Mouse (Mus musculus) c-Kit-positive CD71-negative TER-119-negative erythroid progenitor cells, embryonic 14.5 days (primary cell): ENCODE results near the gene Pate4.
"Not testable (repeated sequence)": the region's sequence is repeated elsewhere in the genome, so short reads cannot be mapped to it uniquely, and the experiment has no call there.

ENCODE experiments used
- DNase-seq: peaks from one replicate; pipeline ENCODE4 v3.0.0-alpha.2; 2013; ENCODE audit warnings: low read depth

Pate4 gene

DNA sequence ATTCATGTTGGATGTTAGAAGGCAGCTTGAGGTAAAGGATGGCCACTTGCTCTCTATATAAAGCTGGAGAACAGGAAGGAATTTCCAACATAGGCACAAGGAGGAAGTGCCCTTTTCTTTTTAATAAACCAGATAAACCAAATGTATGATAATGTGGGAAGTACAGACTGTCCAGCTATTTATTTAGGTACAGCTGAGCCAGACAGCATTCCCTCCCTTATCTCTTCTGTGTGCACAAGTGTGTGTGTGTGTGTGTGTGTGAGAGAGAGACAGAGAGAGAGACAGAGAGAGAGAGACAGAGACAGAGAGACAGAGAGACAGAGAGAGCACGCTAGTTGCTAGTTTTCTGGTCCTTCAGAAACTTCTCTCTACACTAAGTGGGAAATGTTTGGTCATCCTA is at the start of gene Pate4:
Gene Pate4, minus strand, starts transcription at position 101 of the 400 bp plus-strand sequence.
- no peak for DNase-seq

DNA sequence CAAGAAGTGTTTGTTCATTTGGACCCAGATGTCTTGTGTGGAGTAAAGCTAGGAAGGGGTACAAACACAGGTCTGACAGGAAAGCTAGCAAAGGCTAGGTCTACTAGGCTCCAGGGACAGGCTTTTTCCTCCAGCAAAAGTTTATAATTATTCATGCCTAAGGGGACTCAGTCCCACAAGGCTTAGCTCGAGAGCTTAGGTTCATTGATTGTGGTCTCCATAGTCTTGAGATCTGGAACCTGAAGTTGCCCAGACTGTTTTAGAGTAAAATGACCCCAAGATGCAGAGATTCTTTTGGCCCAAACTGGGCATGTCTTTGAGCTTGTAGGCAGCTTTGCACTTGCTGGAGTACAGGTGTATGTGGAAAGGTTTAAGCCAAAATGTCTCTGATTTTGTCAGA is 36.4 kb upstream of the Pate4 start, which contains the start of gene Pate3:
Gene Pate3, minus strand, starts transcription at position 101 of the 400 bp plus-strand sequence.
- DNase-seq: no peak

DNA sequence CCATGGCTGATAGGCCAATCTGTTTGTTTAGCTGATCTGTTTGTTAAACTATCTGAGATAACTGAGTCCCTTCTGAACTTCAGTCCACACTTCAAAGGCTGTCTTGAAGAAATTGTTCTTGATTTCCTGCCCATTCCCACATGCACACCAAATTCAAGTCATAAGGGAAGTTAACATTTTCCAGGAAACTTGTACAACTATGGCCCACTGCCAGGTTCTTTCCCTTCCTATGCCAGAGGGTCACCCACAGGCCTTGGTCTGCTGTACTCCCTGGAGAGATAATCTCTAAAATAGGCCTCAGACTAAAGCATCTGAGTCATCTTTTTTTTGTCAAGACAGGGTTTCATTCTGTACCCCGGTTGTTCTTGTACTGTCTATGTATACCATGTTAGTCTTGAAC is 21.2 kb upstream of the Pate4 start:
- no peak for DNase-seq

DNA sequence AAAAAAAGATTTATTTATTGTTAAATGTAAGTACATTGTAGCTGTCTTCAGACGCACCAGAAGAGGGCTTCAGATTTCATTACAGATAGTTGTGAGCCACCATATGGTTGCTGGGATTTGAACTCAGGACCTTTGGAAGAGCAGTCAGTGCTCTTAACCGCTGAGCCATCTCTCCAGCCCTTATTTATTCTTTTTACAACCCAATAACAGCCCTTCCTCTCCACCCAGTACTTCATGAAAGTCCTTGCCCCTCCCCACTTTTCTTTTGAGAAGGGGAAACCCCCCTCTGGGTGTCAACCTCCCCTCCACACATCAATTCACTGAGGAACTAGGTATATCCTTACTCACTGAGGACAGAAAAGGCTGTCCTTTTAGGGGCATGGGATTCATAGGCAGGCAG is 5.0 kb upstream of the Pate4 start:
- DNase-seq: not testable (repeated sequence)

DNA sequence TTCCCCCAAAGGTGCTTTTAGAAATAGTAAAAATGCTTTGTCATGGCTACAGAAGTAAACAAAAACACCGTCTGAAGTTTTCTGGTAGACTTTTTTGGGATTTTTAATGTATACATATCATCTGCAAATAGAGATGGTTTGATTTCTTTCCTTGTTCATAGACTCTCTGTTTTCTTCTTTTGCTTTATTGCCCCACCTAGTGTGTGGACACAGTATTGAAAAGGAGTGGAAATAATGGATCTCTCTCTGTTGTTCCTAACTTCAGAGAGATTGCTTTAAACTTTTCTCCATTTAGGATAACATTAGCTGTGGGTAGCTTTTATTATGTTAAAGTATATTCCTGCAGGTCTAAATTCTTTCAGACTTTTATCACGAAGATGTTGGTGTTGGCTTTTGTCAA is 2.3 kb upstream of the Pate4 start:
- DNase-seq: no peak

DNA sequence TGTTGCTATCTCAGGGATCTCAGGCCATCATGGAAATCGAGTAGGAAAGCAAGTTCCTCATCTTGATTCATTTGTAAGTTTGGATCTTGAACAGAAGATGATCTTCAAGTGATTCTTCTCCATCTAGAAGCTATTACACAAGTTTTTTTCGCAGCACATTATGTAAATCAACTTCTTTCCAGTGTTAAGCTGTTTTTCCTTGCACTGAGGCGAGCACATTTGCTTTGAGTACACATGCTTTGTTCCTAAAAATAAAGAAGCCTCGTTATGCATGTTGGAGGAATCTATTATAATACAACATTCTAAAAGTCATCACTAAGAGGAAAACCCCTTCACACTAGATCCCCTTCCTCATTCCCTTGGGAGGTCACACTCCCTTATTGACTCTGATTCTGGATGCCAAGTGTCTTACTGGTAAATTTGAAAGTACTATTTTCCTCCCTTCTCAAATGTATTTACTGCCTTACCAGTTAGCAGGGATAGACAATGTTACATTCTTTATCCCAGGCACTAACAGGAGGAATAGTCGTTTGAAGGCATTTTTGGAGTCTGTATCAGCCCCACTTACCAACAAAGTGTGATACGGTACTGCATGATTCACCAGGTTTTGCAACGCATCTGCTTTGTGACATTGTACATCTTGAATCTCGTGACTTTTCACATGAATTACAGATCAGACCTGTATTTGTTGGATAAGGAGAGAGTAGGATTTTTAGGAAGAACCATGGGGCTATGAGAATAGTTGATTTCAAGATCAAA is 3.9 kb downstream of the Pate4 start:
- no peak for DNase-seq

DNA sequence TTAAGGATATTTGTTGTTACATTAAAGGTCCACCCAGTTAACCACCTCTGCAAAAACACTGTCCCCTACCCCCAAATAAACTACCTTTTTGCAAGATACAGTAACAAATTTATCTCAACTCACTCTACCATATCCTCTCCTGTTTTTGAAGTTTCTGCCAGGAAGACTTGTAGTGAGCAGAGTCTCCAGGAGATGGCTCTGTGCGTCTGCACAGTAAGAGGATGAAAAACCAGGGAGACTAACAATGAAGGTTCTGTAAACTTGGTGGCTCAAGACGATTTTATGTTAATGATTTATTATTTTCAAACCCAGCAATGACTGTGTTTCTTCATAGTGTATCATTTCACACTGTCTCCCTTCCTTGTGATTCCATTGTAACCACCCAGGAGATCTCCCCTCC is 18.8 kb downstream of the Pate4 start:
- no peak for DNase-seq

DNA sequence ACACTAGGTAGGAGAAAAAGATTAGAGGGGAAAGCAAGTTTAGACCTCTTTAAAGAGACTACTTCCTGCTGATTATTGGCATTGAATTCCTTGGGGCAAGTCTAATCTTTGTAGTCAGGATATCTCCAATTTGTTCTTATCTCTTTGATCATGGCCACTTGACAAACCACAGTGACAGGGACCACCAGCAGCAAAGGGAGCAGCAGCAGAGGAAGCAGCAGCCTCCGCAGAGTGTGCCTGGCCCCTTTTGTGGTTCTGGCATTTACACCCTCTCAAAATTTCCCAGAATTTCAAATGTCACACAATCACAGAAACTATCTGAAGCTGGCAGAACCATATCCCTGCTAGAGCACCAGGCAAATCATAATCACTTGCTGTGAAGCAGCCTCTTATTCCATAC is 24.1 kb downstream of the Pate4 start:
- DNase-seq: no peak

DNA sequence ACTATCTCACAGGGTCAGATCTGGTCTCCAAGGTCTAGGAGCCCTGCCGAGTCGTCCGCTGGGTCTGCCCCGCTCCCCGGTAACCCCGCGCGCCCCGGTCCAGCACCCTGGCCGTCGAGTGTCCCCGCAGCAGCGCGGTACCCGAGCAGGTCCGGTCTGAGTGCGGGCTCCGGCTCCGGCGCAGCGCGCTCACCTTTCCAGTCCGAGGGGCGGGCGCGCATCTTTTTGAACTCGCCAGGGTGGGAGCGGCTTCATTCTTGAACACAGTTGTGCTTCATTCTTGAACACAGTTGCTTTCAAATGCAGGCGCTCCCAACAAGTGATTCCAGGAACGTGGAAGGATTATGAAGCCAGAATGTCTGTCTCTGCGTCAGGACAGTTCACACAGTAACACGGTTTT is 37.3 kb downstream of the Pate4 start:
- no peak for DNase-seq

DNA sequence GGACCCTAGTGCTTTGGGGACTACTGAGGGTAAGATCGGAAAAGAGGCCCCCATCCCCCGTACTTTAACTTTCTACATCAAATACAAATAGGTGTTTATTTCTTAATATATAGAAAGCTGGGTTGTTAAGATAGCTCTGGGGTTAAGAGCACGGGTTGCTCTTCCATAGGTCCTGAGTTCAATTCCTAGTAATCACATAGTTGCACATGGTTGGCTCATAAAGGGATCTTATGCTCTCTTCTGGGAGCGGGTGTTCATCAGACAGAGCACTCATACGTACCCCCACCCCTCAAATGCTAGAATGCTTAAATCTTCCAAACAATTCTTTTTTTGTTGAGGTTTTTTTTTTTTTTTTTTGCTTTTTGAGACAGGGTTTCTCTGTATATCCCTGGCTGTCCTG is 41.1 kb downstream of the Pate4 start:
- no peak for DNase-seq

DNA sequence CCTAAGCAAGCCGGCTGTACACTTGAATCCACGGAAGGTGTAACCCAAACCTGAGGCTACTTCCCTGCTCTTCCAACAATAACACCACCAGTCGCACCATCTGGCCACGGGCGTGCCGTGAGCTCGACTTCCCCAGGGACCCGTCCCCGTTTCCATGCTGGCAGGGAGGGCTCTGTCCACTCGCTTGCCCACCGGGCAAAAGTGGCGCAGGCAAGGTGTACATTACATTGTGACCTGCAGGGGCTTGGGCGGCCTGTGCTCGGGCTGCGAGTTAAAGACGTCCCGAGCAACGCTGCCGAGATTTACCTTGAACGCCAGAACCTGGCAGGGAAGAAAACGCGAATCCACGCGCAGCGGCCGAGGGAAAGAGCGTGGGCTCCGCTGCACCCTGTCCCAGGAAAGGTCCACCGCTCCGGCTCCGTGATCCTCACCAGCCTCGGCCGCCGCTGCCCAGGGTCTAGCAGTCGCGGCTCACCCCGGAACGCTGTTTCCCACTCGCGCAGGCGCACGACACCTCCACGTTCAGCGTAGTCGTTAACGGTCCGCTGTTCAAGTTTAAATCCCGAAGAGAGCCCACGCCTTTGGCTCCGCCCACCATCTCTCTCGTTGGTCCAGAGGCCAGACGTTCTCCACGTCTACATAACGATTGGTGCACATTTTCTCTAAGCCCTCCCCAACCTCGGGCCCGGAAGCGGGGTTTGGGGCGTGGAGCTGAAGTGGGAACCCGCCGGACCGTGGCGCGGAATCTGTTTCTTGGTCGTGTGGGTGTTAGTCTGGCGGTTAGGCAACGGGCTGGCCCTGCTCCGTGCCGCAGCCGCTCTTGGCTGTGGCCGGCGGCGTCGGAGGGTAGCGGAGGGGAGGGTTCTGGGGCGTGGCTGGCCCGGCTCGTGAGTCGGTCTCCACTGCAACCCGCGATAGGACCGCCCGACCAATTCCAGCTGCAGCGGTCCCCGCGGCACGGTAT is 41.9 kb downstream of the Pate4 start, which contains the start of the genes Pate2 and Hyls1:
Gene Pate2, plus strand, starts transcription at position 714 of the 964 bp plus-strand sequence.
Gene Hyls1, minus strand, starts transcription at position 828 of the 964 bp plus-strand sequence.
- peak; percentile 97 for DNase-seq

DNA sequence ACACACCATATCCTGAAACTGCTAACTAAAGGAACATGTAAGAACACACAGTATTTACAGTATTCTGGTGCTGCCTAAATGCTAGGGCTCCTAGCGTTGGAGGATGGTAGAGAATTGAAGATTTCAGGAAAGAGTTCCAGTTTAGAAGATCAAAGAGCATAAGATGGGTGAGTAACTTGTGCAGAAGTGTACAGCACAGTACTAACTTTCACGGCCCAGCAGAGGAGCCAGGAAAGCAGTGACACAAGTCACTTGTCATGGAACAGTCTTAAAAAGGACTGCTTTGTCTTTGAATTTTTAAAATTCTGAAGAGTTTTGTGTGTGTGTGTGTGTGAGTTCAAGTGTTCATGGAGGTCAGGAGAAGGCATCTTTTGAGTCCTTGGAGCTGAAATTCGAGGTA is 43.7 kb downstream of the Pate4 start:
- no peak for DNase-seq

DNA sequence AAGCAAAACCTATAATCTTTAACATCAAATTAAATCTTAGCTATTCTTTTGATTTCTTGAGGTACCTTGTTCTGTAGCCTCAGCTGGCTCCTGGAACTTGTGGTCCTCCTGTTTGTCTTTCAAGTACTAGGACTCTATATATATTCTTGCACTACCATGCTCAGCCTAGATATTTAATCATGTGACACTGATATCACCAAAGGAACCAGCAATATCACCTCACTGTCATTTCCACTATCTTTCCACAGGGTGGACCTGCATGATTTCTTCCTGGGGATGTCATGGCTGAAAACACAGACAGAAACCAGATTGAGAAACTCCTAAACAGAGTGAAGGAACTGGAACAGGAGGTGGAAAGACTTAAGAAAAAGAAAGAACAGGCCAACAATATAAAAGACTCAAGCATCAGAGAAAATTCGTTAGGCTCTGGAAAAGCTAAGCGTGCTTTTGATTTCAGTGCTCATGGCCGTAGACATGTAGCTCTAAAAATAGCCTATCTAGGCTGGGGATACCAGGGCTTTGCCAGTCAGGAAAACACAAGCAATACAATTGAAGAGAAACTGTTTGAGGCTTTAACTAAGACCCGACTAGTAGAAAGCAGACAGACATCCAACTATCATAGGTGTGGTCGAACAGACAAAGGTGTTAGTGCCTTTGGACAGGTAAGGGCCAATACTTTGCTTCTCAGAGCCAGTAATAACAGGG is 47.1 kb downstream of the Pate4 start:
- DNase-seq: no peak

DNA sequence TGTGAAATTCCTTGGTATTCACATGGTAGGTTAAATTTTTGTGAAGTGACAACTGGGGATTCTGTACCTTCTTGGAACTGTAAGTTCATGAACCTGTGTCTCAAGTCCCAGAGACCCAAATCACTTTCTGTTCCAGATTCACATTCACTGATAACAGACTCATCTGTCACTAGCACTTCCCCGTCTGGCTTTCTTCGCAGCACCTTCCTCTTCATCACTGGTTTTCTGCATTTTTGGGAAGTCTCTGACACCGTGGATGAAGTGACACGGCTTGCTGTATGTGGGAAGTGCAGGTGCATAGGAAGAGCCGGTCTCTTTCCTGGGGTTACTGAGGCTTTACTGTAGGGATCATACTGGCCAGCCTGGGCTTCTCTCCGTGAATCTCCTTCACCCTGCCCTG is 50.2 kb downstream of the Pate4 start:
- DNase-seq: no peak

DNA sequence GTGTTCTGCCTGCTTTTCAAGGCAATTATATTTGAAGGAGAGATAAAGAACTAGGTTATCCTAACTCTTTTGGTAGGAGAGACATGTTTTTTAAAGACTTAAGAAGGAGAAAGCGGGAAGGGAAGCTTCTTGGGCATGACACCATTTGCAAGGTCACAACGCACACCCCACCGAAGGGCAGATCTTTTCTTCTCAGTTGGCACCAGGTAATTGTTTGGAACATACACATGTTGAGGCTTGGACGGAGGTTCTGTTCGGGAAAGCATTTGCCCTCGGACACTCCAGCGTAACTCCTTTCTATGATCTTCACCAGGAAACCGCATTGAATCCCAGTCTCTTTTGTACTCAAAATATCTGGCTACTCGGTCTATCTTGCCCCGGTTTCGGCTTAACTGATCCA is 50.7 kb downstream of the Pate4 start:
- no peak for DNase-seq

DNA sequence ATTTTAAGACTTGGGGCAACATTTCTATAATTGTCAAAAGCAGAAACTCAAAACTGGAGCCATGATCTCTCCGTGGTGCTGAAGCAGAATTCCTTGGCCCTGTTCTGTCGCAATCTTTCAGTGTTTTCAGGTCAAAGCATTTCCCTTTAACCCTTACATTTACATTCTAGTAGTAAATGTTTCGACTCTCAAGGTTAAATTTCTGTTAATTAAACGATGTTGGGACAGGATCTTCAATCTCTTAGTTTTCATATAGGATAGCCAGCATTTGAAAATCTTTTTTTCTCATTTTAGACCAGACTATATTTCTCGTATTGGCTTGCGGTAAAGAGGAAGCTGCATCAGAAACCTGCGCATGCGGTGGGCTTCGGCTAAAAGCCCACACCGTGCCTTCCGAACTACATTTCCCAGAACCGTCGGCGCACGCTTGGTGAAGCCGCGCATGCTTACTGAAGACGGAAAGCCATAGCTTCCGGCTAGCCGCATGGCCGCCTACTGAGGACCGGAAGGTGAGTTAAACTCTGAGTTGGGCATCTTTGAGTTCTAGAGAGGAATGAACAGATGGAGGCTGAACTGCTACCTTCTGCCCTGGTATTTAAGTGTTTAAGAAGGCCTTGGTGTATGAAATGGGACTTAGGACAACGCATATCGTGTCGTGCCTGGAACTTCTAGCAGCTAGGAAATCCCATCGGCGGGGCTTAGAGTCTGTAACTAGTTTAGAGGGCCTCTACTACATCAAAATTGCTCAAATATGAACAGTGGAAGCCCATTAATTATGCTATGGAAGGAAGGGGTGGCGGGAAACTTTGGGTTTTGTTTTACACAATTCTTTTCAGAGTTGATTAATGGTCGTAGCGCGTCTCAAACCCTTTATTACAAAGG is 52.5 kb downstream of the Pate4 start:
- DNase-seq: peak; percentile 76

DNA sequence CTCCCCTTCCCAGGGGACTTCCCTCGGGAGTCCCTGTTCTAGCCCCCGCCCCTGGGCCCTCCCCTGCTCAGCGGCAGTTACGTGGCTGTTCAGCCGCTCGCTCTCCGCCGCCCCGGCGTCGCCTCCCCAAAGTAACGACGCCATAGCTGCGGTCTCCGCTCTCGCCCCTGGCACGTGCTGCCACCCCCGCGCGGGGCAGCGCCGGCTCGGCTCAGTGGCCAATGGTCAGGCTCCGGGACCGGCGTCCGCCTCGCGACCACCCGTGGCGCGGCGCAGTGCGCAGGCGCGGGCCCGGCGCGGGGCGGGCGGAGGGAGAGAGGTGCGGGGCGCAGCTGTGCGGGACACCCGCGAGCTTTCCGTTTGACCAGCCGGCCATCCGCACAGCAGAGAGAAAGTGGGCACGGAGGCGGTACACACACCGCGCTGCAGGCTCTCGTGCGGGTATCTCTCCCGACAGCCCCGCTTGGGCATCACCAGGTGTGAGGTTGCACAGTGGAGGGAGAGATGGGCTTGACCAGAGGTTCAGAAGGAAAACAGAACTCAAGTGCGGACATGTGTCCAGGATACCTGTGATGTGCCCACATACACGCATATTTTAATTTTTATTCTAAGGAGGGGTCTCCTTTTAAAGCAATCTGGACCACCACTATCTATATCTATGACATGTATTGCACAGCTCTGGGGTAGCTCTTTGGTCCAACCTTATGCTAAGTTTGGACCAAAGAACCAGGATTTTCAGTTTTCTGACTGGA is 53.3 kb downstream of the Pate4 start, which contains the start of the genes Ddx25 and Pus3:
Gene Ddx25, minus strand, starts transcription at position 272 of the 752 bp plus-strand sequence.
Gene Pus3, plus strand, starts transcription at position 339 of the 752 bp plus-strand sequence.
- DNase-seq: no peak
